Mouse (Mus musculus) kidney, embryonic 14.5 days (tissue): ENCODE measurements at regions not wholly inside any gene's neighbourhood (a gene's known extent, or its start where the extent isn't known, plus 50 kb on each side); places are given as distances from the start of the nearest gene placed in this dataset.

Experiments used
- ATAC-seq: fragments of 200-750 bp; cut with Nextera tagmentation; 2 replicates; pipeline ENCODE4 v1.8.0; 2017; ENCODE audit warnings: moderate number of reproducible peaks, mild to moderate bottlenecking, moderate TSS enrichment, moderate library complexity; ENCODE audit not compliant: low FRiP score, low TSS enrichment
- H3K27ac ChIP-seq: fragments of 300-500 bp; sonication (generic); 2 replicates; pipeline ENCODE4 v1.5.1; 2014; ENCODE audit warnings: low read depth, mild to moderate bottlenecking, low read length, moderate library complexity, mixed read lengths
- H3K27me3 ChIP-seq: fragments of 300-500 bp; sonication (generic); 2 replicates; pipeline ENCODE4 v1.6.1; 2014; ENCODE audit warnings: mild to moderate bottlenecking, low read length; ENCODE audit not compliant: control insufficient read depth, insufficient read depth
- H3K36me3 ChIP-seq: fragments of 300-500 bp; sonication (generic); 2 replicates; pipeline ENCODE4 v1.6.1; 2014; ENCODE audit warnings: low read length, mixed read lengths; ENCODE audit not compliant: control insufficient read depth, insufficient read depth
- H3K4me1 ChIP-seq: fragments of 300-500 bp; sonication (generic); 2 replicates; pipeline ENCODE4 v1.6.1; 2014; ENCODE audit warnings: low read length, mixed read lengths; ENCODE audit not compliant: control insufficient read depth, insufficient read depth
- H3K4me2 ChIP-seq: fragments of 300-500 bp; sonication (generic); replicated peaks from 2 replicates; pipeline ENCODE4 v1.6.1; 2014; ENCODE audit warnings: low read depth, mild to moderate bottlenecking, low read length
- H3K4me3 ChIP-seq: fragments of 300-500 bp; sonication (generic); 2 replicates; pipeline ENCODE4 v1.5.1; 2014; ENCODE audit warnings: mild to moderate bottlenecking, low read length
- H3K9ac ChIP-seq: fragments of 300-500 bp; sonication (generic); 2 replicates; pipeline ENCODE4 v1.6.1; 2014; ENCODE audit warnings: low read depth, mild to moderate bottlenecking, low read length, moderate library complexity
- H3K9me3 ChIP-seq: fragments of 300-500 bp; sonication (generic); 2 replicates; pipeline ENCODE4 v1.6.1; 2016; ENCODE audit warnings: low read length; ENCODE audit not compliant: control insufficient read depth
- WGBS: fragments of 180-500 bp; shearing (Covaris S2); extraction: QIAGEN DNeasy Blood & Tissue Kit; methylation state at CpG from one replicate; pipeline ENCODE4 v1.1.7; 2014; 5-methylcytosine and 5-hydroxymethylcytosine counted together

DNA sequence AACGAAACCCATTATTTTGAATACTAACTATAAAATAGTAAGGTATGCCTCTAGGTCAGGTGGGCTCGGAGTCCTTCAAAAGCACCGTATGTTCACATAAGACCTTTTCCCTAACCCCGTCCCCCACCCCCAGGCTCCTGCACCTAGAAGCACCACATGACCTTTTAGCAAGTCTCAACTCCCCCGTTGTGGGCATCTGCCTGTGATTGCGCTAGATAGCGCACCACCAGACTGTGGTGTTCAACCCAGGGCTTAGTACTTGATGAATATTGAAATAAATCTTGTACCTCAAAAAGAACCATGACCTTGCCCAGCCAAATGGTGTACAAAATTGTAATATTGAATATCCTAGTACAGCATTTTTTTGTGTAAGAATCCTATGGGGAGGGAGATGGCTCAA is 99.8 kb downstream of the Rpap3 start:
- Histone ChIP-seq H3K4me2 (no peak overlapping the region), H3K4me1 (peaks cover 5% of the 10 kb centered on the region; the same call in 1 of the 2 replicates), H3K9me3 (no peaks in the 10 kb centered on the region), H3K9ac (no peak overlapping the region), H3K27ac (no peak overlapping the region), H3K27me3 (no peaks in the 10 kb centered on the region), H3K36me3 (no peaks in the 10 kb centered on the region), H3K4me3 (no peak overlapping the region)
- ATAC-seq = no peak
- 89% methylated on average over 7 of the region's 7 CpGs for WGBS

- no peak overlapping the region for H3K27ac ChIP-seq
- H3K36me3 ChIP-seq = no peaks in the 10 kb centered on the region
- 69% methylated on average over 6 of the region's 6 CpGs for WGBS
- no peak overlapping the region for H3K4me2 ChIP-seq
- no peak overlapping the region for H3K4me3 ChIP-seq
- peaks cover 5% of the 10 kb centered on the region; the same call in 1 of the 2 replicates for H3K4me1 ChIP-seq
- H3K9ac ChIP-seq = no peak overlapping the region
- no peak for ATAC-seq
- no peaks in the 10 kb centered on the region for H3K9me3 ChIP-seq
- H3K27me3 ChIP-seq = no peaks in the 10 kb centered on the region
Measured at GRCm38 (mm10) chr15:97603492-97603891, 102.1 kb downstream of the Rpap3 start.

DNA sequence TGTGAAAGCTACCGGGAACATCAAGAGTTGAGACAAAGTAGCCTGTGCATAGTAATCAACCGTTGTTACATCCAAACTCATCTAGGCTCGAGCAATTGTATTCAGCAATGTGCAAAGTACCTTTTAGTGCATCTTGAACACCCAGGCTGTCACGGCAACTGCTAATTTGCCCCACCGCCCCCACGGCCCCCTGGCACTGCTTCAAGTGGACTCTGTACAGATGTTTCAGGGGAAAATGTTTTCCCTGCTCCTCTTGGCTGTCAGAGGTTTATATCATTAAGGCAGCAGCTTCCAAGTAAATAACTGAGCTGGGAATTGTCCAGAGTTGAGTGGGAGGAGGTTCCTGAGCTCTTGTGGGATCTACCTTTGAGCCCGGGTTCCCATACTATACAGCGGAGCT is 107.4 kb downstream of the Rpap3 start:
- WGBS = 56% methylated on average over 8 of the region's 8 CpGs
- no peak for ATAC-seq
- Histone ChIP-seq H3K27me3 (no peaks in the 10 kb centered on the region), H3K27ac (peak overlapping the region; percentile 15; the same call in 1 of the 2 replicates), H3K4me3 (no peak overlapping the region), H3K4me1 (peaks cover 11% of the 10 kb centered on the region; the same call in 1 of the 2 replicates), H3K9me3 (no peaks in the 10 kb centered on the region), H3K4me2 (no peak overlapping the region), H3K36me3 (no peaks in the 10 kb centered on the region), H3K9ac (no peak overlapping the region)

GRCm38 (mm10) chr15:97596514-97597081 is 109.0 kb downstream of the Rpap3 start:
- H3K27ac ChIP-seq = peak overlapping the region; percentile 56; the same call in 1 of the 2 replicates
- 39% methylated on average over 8 of the region's 8 CpGs for WGBS

DNA sequence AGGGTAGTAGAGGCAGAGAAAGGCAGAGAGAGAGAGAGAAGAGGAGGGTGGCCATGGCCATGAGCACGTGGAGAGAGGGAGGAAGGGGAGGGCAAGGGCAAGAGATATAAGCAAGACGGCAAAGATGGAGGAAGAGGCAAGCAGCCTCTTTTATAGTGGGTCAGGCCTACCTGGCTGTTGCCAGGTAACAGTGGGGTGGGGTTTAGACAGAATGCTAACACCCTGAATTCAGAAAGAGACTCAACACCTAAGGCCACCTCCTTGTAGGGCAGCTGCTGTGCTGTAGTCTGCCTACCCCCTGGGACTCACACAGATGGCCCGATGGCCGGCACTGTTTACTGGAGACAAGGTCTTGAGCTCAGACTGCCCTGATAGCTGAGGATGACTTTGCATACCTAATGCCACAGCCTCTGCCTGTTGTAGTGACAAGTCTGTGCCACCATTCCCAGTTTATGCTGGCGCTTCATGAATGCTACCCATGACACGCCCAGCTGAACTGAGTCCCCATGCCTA is 110.3 kb downstream of the Rpap3 start:
- no peak for ATAC-seq
- H3K4me1 ChIP-seq = peaks cover 16% of the 10 kb centered on the region; the same call in 1 of the 2 replicates
- H3K27me3 ChIP-seq = no peaks in the 10 kb centered on the region
- H3K36me3 ChIP-seq = no peaks in the 10 kb centered on the region
- no peak overlapping the region for H3K4me2 ChIP-seq
- 83% methylated on average over 6 of the region's 6 CpGs for WGBS
- no peak overlapping the region for H3K27ac ChIP-seq
- H3K9me3 ChIP-seq = no peaks in the 10 kb centered on the region
- H3K9ac ChIP-seq = no peak overlapping the region
- H3K4me3 ChIP-seq = no peak overlapping the region

More at GRCm38 (mm10) chr15:97596514-97597081, 109.0 kb downstream of the Rpap3 start:
- Histone ChIP-seq H3K4me2 (no peak overlapping the region), H3K36me3 (no peaks in the 10 kb centered on the region), H3K4me3 (no peak overlapping the region), H3K4me1 (peaks cover 11% of the 10 kb centered on the region; the same call in 1 of the 2 replicates), H3K9ac (no peak overlapping the region), H3K9me3 (no peaks in the 10 kb centered on the region), H3K27me3 (no peaks in the 10 kb centered on the region)
- ATAC-seq = peak; percentile 58

- no peaks in the 10 kb centered on the region for H3K27me3 ChIP-seq
- peaks cover 16% of the 10 kb centered on the region; the same call in 1 of the 2 replicates for H3K4me1 ChIP-seq
- no peak for ATAC-seq
- peak overlapping the region; percentile 13; the same call in 1 of the 2 replicates for H3K27ac ChIP-seq
- 42% methylated on average over 11 of the region's 11 CpGs for WGBS
- H3K9me3 ChIP-seq = no peaks in the 10 kb centered on the region
- no peak overlapping the region for H3K9ac ChIP-seq
- H3K4me2 ChIP-seq = no peak overlapping the region
- H3K4me3 ChIP-seq = no peak overlapping the region
- no peaks in the 10 kb centered on the region for H3K36me3 ChIP-seq
Measured at GRCm38 (mm10) chr15:97593781-97594600, 111.6 kb downstream of the Rpap3 start.

- Histone ChIP-seq H3K9me3 (no peaks in the 10 kb centered on the region), H3K27me3 (no peaks in the 10 kb centered on the region), H3K9ac (no peak overlapping the region), H3K4me2 (no peak overlapping the region), H3K27ac (no peak overlapping the region), H3K4me1 (peaks cover 16% of the 10 kb centered on the region; the same call in 1 of the 2 replicates), H3K36me3 (no peaks in the 10 kb centered on the region), H3K4me3 (no peak overlapping the region)
- WGBS = 90% methylated on average over 11 of the region's 11 CpGs
- ATAC-seq = no peak
Measured at GRCm38 (mm10) chr15:97592786-97593185, 112.8 kb downstream of the Rpap3 start.

- no peak for ATAC-seq
- Histone ChIP-seq H3K36me3 (no peaks in the 10 kb centered on the region), H3K27ac (no peak overlapping the region), H3K4me1 (peaks cover 11% of the 10 kb centered on the region; the same call in 1 of the 2 replicates), H3K4me3 (no peak overlapping the region), H3K9ac (no peak overlapping the region), H3K9me3 (no peaks in the 10 kb centered on the region), H3K27me3 (no peaks in the 10 kb centered on the region), H3K4me2 (no peak overlapping the region)
- 78% methylated on average over 4 of the region's 4 CpGs for WGBS
Measured at GRCm38 (mm10) chr15:97591406-97591805, 114.2 kb downstream of the Rpap3 start.
